Mouse (Mus musculus) brain, embryonic 14.5 days (tissue): ENCODE measurements around the gene Dars2.

Experiments used
- CTCF ChIP-seq: fragments of 200-500 bp; IDR thresholded peaks from 2 replicates; pipeline ENCODE4 v1.5.1; 2012; ENCODE audit warnings: inconsistent platforms, mild to moderate bottlenecking, moderate library complexity, borderline replicate concordance; ENCODE audit not compliant: insufficient read depth, insufficient read length; ENCODE audit errors: extremely low read depth
- POLR2A ChIP-seq: fragments of 200-500 bp; IDR thresholded peaks from 2 replicates; pipeline ENCODE4 v1.6.1; 2012; ENCODE audit warnings: mild to moderate bottlenecking, inconsistent platforms, borderline replicate concordance; ENCODE audit not compliant: poor library complexity, insufficient read depth, insufficient read length, severe bottlenecking; ENCODE audit errors: extremely low read depth

DNA sequence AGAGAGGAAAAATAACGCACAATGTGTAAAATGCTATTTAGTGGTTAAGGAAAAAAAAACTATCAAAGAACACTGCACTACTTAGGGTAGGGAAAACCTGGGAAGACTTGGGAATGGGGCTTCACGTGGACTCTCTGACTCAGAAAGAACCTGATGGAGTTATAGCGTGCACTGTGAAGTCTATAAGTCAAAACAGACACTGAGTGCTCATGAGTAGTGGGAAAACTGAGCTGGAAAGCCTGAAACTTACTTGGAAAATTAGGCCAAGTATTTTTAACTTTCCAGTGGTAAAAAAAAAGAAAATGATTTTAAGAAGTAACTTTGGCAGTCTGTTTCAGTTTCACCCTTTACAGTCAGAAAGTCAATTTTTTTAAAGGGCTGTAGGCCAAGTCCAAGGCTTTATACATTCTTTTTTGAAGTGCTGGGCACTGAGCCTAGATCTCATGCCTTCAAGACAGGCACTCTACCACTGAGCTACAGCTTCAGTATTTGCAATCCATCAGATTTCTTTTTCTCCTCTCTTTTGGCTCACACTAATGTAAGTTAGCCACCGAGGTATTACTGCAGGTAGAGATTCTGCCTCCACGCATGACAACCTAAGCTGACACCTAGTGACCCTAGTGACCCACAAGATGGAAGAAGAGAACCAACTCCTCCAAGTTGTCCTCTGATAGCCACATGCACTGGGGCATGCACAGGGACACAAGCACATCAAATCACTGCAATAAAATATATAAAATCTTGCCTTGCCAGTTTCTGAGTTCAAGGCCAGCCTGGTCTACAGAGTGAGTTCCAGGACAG is 44.8 kb downstream of the Dars2 start:
- TF ChIP-seq CTCF (no peak), POLR2A (no peak)
